Mouse (Mus musculus) liver (tissue): Measurements from ENCODE around the gene Hkdc1.

Source experiments
- DNase-seq: peaks from one replicate; pipeline ENCODE4 v3.0.0-alpha.2; 2020; ENCODE audit warnings: mixed read lengths

Gene Hkdc1

GRCm38 (mm10) chr10:62358827-62359226 lies 63.5 kb downstream of the Hkdc1 start:
- DNase-seq, result peak; percentile 44

GRCm38 (mm10) chr10:62356105-62356730 lies 66.1 kb downstream of the Hkdc1 start:
- no peak for DNase-seq

GRCm38 (mm10) chr10:62345147-62345546 lies 77.1 kb downstream of the Hkdc1 start:
- peak; percentile 63 for DNase-seq

- peak; percentile 84 for DNase-seq
Measured at GRCm38 (mm10) chr10:62344004-62344752, 78.1 kb downstream of the Hkdc1 start.

GRCm38 (mm10) chr10:62342512-62342911 lies 79.8 kb downstream of the Hkdc1 start:
- peak; percentile 90 for DNase-seq

GRCm38 (mm10) chr10:62341956-62342355 lies 80.3 kb downstream of the Hkdc1 start:
- peak; percentile 39 for DNase-seq

- DNase-seq, result peak; percentile 35
Measured at GRCm38 (mm10) chr10:62340991-62341390, 81.3 kb downstream of the Hkdc1 start.

- peak; percentile 99 for DNase-seq
Measured at GRCm38 (mm10) chr10:62340095-62340731, 82.1 kb downstream of the Hkdc1 start.

- peak; percentile 72 for DNase-seq
Measured at GRCm38 (mm10) chr10:62339211-62340094, 82.8 kb downstream of the Hkdc1 start.

GRCm38 (mm10) chr10:62338626-62339025 lies 83.7 kb downstream of the Hkdc1 start:
- peak; percentile 69 for DNase-seq

GRCm38 (mm10) chr10:62338176-62338575 lies 84.1 kb downstream of the Hkdc1 start:
- no peak for DNase-seq

GRCm38 (mm10) chr10:62336601-62337578 lies 85.4 kb downstream of the Hkdc1 start:
- DNase-seq, result peak; percentile 58

- peak; percentile 53 for DNase-seq
Measured at GRCm38 (mm10) chr10:62335423-62335776, 86.9 kb downstream of the Hkdc1 start.

- peak; percentile 68 for DNase-seq
Measured at GRCm38 (mm10) chr10:62334686-62335422, 87.4 kb downstream of the Hkdc1 start.

GRCm38 (mm10) chr10:62333269-62333668 lies 89.0 kb downstream of the Hkdc1 start:
- no peak for DNase-seq
